Mouse (Mus musculus) neural tube, embryonic 14.5 days (tissue): ENCODE measurements around the gene Abca17. TPM values are rescaled to one million over a fixed set of nuclear protein-coding genes. Genes with fewer than 3 reads are reported as not detected.

Source experiments
- ATAC-seq: fragments of 200-750 bp; cut with Nextera tagmentation; 2 replicates; pipeline ENCODE4 v1.8.0; 2017; ENCODE audit warnings: low read depth, mild to moderate bottlenecking, moderate TSS enrichment, moderate library complexity
- H3K27ac ChIP-seq: fragments of 300-500 bp; sonication (generic); 2 replicates; pipeline ENCODE4 v1.5.1; 2014; ENCODE audit warnings: low read depth, mild to moderate bottlenecking, control low read depth, low read length, moderate library complexity, mixed read lengths
- H3K27me3 ChIP-seq: fragments of 300-500 bp; sonication (generic); 2 replicates; pipeline ENCODE4 v1.6.1; 2014; ENCODE audit warnings: low read length; ENCODE audit not compliant: control insufficient read depth, insufficient read depth
- H3K36me3 ChIP-seq: fragments of 300-500 bp; sonication (generic); 2 replicates; pipeline ENCODE4 v1.6.1; 2014; ENCODE audit warnings: low read length, mixed read lengths; ENCODE audit not compliant: control insufficient read depth, insufficient read depth
- H3K4me1 ChIP-seq: fragments of 300-500 bp; sonication (generic); 2 replicates; pipeline ENCODE4 v1.6.1; 2014; ENCODE audit warnings: low read length; ENCODE audit not compliant: control insufficient read depth, insufficient read depth
- H3K4me2 ChIP-seq: fragments of 300-500 bp; sonication (generic); 2 replicates; pipeline ENCODE4 v1.6.1; 2014; ENCODE audit warnings: mild to moderate bottlenecking, low read depth, low read length, control low read depth
- H3K4me3 ChIP-seq: fragments of 300-500 bp; sonication (generic); 2 replicates; pipeline ENCODE4 v1.5.1; 2014; ENCODE audit warnings: low read depth, low read length, control low read depth, mixed read lengths
- H3K9ac ChIP-seq: fragments of 300-500 bp; sonication (generic); replicated peaks from 2 replicates; pipeline ENCODE4 v1.6.1; 2014; ENCODE audit warnings: low read depth, mild to moderate bottlenecking, control low read depth, low read length, mixed read lengths
- H3K9me3 ChIP-seq: fragments of 300-500 bp; sonication (generic); 2 replicates; pipeline ENCODE4 v1.6.1; 2016; ENCODE audit warnings: low read length; ENCODE audit not compliant: control insufficient read depth
- WGBS: fragments of 180-500 bp; shearing (Covaris S2); extraction: QIAGEN DNeasy Blood & Tissue Kit; methylation state at CpG from one replicate; pipeline ENCODE4 v1.1.7; 2014; 5-methylcytosine and 5-hydroxymethylcytosine counted together
- polyA plus RNA-seq: library from polyadenylated mRNA; unstranded; fragments of >200 nt; fragmentation: Nextera tagmentation; extraction: Ambion mirVana; gene quantifications from 2 replicates; pipeline ENCODE4 v1.2.1, GENCODE M21; 2014

Abca17 gene
- polyA plus RNA-seq, 1 experiment from 2014 or later: 0.87 TPM

DNA sequence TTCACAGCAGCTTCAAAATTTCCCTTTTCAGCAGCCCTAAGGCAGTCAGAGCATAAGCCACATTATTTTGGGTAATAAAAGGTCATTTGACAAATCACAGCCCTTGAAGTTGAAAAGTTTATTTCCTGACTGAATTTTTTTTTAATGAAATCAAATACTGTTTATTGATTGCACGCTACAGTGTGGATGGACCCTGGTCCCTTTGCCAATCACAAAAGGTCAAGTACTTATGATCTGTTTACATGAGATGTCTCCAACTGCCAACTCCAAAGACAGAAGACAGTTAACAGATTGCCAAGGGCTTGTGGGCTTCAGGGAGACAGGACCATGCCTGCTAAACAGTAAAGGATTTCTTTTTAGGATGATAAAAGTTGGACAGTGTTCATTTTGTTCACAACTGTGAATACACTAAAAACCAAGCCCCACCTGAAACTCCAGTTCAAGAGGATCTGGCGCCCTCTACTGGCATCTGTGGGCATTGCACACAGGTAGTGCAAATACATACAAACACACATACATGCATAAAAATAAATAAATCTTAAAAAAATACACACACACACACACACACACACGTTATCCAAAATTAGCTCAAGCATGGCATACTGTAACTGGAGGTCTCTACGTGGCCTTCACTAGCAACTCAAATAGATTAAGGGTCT, 107.4 kb downstream of the Abca17 start:
- Histone ChIP-seq H3K9me3 (no peaks in the 10 kb centered on the region; the same call in 1 of the 2 replicates), H3K4me2 (no peak overlapping the region), H3K4me1 (no peaks in the 10 kb centered on the region), H3K27ac (no peak overlapping the region), H3K36me3 (peaks cover 14% of the 10 kb centered on the region), H3K4me3 (no peak overlapping the region), H3K9ac (no peak overlapping the region), H3K27me3 (no peaks in the 10 kb centered on the region)
- ATAC-seq: no peak
- 90% methylated on average over 4 of the region's 4 CpGs for WGBS

GRCm38 (mm10) chr17:24236921-24237320, 113.9 kb downstream of the Abca17 start:
- ATAC-seq: no peak
- no peaks in the 10 kb centered on the region for H3K9me3 ChIP-seq
- no peak overlapping the region for H3K9ac ChIP-seq
- 95% methylated on average over 7 of the region's 7 CpGs for WGBS
- H3K36me3 ChIP-seq: peaks cover 19% of the 10 kb centered on the region
- H3K27ac ChIP-seq: no peak overlapping the region
- no peaks in the 10 kb centered on the region for H3K27me3 ChIP-seq
- H3K4me2 ChIP-seq: no peak overlapping the region
- no peaks in the 10 kb centered on the region for H3K4me1 ChIP-seq
- no peak overlapping the region for H3K4me3 ChIP-seq

GRCm38 (mm10) chr17:24236479-24236878, 114.4 kb downstream of the Abca17 start:
- H3K4me3 ChIP-seq: no peak overlapping the region
- no peak overlapping the region for H3K27ac ChIP-seq
- no peaks in the 10 kb centered on the region for H3K4me1 ChIP-seq
- no peak overlapping the region for H3K9ac ChIP-seq
- H3K4me2 ChIP-seq: no peak overlapping the region
- no peak for ATAC-seq
- no peaks in the 10 kb centered on the region for H3K9me3 ChIP-seq
- peaks cover 19% of the 10 kb centered on the region for H3K36me3 ChIP-seq
- 97% methylated on average over 1 of the region's 1 CpGs for WGBS
- H3K27me3 ChIP-seq: no peaks in the 10 kb centered on the region

- Histone ChIP-seq H3K4me3 (no peak overlapping the region), H3K4me2 (no peak overlapping the region), H3K9me3 (no peaks in the 10 kb centered on the region), H3K27ac (no peak overlapping the region), H3K36me3 (peaks cover 22% of the 10 kb centered on the region), H3K4me1 (no peaks in the 10 kb centered on the region), H3K9ac (no peak overlapping the region), H3K27me3 (no peaks in the 10 kb centered on the region)
- WGBS: 90% methylated on average over 7 of the region's 7 CpGs
- ATAC-seq: no peak
Observed at GRCm38 (mm10) chr17:24227941-24228340, 122.9 kb downstream of the Abca17 start.

GRCm38 (mm10) chr17:24226721-24227120, 124.1 kb downstream of the Abca17 start:
- no peak overlapping the region for H3K4me2 ChIP-seq
- no peaks in the 10 kb centered on the region for H3K4me1 ChIP-seq
- 92% methylated on average over 8 of the region's 8 CpGs for WGBS
- H3K27me3 ChIP-seq: no peaks in the 10 kb centered on the region
- H3K9me3 ChIP-seq: no peaks in the 10 kb centered on the region
- no peak overlapping the region for H3K27ac ChIP-seq
- H3K4me3 ChIP-seq: no peak overlapping the region
- no peak overlapping the region for H3K9ac ChIP-seq
- peaks cover 22% of the 10 kb centered on the region for H3K36me3 ChIP-seq
- ATAC-seq: no peak

- 95% methylated on average over 5 of the region's 5 CpGs for WGBS
- Histone ChIP-seq H3K36me3 (peaks cover 22% of the 10 kb centered on the region), H3K9ac (no peak overlapping the region)
Observed at GRCm38 (mm10) chr17:24225851-24226250, 125.0 kb downstream of the Abca17 start.

DNA sequence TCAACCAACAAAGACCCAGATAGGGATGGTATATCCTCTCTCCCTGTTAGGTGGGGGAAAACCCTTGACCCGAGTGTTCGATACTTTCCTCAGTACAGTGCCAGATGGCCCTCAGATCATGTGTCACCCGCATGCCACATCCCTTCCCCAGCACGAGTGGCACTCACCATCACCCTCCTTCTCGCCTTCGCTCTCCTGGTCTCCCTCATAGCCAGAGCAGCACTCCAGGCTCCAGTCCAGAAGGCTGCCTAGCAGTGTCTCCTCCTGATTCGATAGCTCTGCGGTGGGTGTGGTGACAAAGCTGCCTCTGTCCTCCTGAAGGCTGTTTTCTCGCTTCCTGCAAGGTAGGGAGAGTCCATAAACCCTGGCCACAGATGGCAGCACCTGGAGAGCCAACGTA, 126.1 kb downstream of the Abca17 start:
- Histone ChIP-seq H3K4me1 (peaks cover 6% of the 10 kb centered on the region), H3K27me3 (no peaks in the 10 kb centered on the region), H3K9ac (no peak overlapping the region), H3K36me3 (peaks cover 17% of the 10 kb centered on the region), H3K4me3 (no peak overlapping the region), H3K4me2 (no peak overlapping the region), H3K9me3 (no peaks in the 10 kb centered on the region), H3K27ac (no peak overlapping the region)
- no peak for ATAC-seq
- 90% methylated on average over 10 of the region's 10 CpGs for WGBS

More at GRCm38 (mm10) chr17:24225851-24226250, 125.0 kb downstream of the Abca17 start:
- Histone ChIP-seq H3K27me3 (no peaks in the 10 kb centered on the region), H3K27ac (no peak overlapping the region), H3K9me3 (no peaks in the 10 kb centered on the region), H3K4me2 (no peak overlapping the region), H3K4me3 (no peak overlapping the region), H3K4me1 (no peaks in the 10 kb centered on the region)
- no peak for ATAC-seq

DNA sequence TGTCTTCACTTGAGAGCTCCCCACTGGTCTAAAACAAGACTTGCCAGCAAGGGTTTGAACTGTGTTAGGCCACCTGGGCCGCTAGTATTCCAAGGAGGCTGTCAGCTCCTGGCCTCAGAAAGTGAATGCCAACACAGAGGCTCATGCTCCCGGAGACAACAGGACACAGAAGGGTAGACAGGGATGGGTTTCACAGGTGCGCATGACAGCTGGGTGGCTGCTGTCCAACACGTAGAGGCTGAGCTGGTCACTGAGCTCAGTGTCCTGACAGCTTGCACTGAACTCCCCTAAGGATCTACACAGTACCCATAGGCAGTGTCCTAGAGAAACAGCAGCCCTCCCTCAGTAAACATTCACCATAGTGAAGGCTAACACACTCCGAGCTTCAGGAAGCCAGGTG, 127.4 kb downstream of the Abca17 start:
- no peak overlapping the region for H3K9ac ChIP-seq
- no peaks in the 10 kb centered on the region for H3K27me3 ChIP-seq
- no peaks in the 10 kb centered on the region for H3K9me3 ChIP-seq
- H3K27ac ChIP-seq: no peak overlapping the region
- H3K36me3 ChIP-seq: peaks cover 17% of the 10 kb centered on the region
- no peak overlapping the region for H3K4me3 ChIP-seq
- 89% methylated on average over 5 of the region's 5 CpGs for WGBS
- H3K4me1 ChIP-seq: peaks cover 8% of the 10 kb centered on the region
- no peak overlapping the region for H3K4me2 ChIP-seq
- ATAC-seq: no peak

DNA sequence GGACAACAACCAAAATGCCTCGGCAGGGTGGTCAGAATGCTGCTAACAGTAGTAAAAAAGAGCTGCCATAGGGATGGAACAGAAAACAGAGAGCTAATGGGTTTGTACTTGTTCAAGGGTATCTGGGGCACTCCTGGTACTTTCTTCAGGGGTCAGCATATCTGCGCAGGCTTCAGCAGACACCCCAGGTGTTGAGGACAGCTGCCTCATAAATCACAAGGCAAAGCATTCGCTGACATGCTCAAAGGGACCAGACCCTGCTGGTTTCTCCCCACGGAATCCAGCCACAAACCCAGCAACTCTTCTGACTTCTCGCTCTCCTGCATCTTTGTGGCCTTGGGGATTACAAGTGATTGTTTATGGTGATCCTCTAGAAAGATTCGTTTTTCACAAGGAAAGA, 128.2 kb downstream of the Abca17 start:
- H3K27ac ChIP-seq: no peak overlapping the region
- ATAC-seq: no peak
- peaks cover 8% of the 10 kb centered on the region for H3K4me1 ChIP-seq
- H3K27me3 ChIP-seq: no peaks in the 10 kb centered on the region
- H3K4me3 ChIP-seq: no peak overlapping the region
- H3K4me2 ChIP-seq: no peak overlapping the region
- 72% methylated on average over 6 of the region's 6 CpGs for WGBS
- H3K36me3 ChIP-seq: peaks cover 13% of the 10 kb centered on the region
- no peaks in the 10 kb centered on the region for H3K9me3 ChIP-seq
- no peak overlapping the region for H3K9ac ChIP-seq
